Mouse (Mus musculus): ENCODE results near the gene Pcx. TPM values are rescaled to one million over a fixed set of nuclear protein-coding genes. Genes with fewer than 3 reads are reported as not detected.

The Pcx gene
- polyA plus RNA-seq, 1 experiment: 1.0 TPM

DNA sequence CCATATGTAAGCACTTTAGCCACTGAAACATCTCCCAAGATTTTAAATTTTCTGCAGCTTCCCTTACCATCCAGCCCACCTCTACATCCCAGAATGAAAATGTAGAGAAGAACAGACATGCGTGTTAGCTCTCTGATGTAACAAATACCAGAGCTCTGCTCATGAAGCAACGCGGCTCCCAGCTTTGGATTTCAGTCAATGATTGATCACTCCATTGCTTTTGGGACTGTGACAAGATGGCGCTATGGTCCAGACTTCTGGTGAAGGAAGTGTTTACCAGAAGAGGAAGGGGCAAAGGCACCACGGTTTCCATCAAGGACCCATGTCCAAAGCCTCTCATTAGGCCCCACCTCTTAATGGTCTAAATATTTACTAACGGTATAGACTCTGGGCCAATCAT, 35.6 kb downstream of the Pcx start:
- Histone ChIP-seq H3K9me3 (no peaks in the 10 kb centered on the region), H3K27me3 (replicated peaks) (peaks cover 21% of the 10 kb centered on the region), H3K4me3 (replicated peaks) (no peak overlapping the region), H3K36me3 (replicated peaks; ENCODE audit: low read length) (no peaks in the 10 kb centered on the region), H3K4me1 (no peaks in the 10 kb centered on the region)
- TF ChIP-seq GATA1 (IDR thresholded peaks at IDR 0.05; ENCODE audit: borderline replicate concordance, low read length) (no peak), FLI1 (IDR thresholded peaks at IDR 0.05; ENCODE audit: low read length) (no peak)

DNA sequence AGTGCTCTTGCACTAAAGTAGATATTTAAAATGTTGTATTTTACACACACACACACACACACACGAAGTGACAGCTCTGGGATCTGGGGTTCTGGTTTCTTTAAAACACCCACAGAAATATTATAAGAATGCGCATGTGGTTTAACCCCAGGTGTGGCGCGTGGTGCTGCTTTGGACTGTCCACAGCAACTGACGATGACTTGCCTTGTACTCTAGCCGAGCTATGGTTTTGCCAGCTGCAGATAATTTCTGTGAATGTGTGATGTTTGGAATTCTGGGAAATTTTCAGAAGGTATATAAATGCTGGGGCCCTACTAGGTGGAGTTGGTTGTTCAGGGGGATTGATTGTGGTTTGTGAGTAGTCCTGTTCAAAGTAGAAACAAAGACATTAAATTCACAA, 37.5 kb downstream of the Pcx start:
- TF ChIP-seq FLI1 (IDR thresholded peaks at IDR 0.05; ENCODE audit: low read length) (no peak), GATA1 (IDR thresholded peaks at IDR 0.05; ENCODE audit: borderline replicate concordance, low read length) (no peak)
- Histone ChIP-seq H3K27me3 (replicated peaks) (peaks cover 16% of the 10 kb centered on the region), H3K4me1 (no peaks in the 10 kb centered on the region), H3K4me3 (replicated peaks) (no peak overlapping the region), H3K36me3 (replicated peaks; ENCODE audit: low read length) (no peaks in the 10 kb centered on the region), H3K9me3 (no peaks in the 10 kb centered on the region)

DNA sequence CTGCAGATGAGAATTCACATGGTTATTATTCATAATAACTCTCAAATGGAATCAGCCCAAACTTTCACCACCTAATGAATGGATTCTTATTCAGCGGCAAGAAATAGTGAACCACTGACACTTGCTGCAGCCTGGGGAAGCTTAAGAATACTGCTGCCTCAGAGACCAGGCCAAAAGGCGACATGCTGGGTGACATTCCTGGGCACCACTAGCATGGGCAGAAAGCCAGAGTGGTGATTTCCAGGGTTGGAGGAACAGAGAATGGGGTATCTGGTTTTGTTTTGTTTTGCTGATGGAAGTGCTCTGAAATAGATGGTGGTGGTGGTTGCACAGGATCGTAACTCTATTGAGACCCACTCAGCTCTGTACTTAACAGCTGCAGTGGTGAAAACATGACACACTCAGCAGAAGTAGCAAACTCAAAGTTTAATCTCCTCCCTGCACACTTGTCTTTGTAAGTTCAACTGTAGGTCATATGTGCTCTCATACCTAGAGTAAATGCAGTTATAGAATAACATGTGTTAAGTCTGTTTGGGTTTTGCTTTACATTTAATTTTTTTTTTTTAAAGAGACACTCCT, 38.1 kb downstream of the Pcx start:
- Histone ChIP-seq H3K36me3 (replicated peaks; ENCODE audit: low read length) (no peaks in the 10 kb centered on the region), H3K9me3 (no peaks in the 10 kb centered on the region), H3K27me3 (replicated peaks) (peaks cover 16% of the 10 kb centered on the region), H3K4me1 (no peaks in the 10 kb centered on the region), H3K4me3 (replicated peaks) (no peak overlapping the region)
- no peak for TF ChIP-seq GATA1 (IDR thresholded peaks at IDR 0.05; ENCODE audit: borderline replicate concordance, low read length)
- no peak for TF ChIP-seq FLI1 (IDR thresholded peaks at IDR 0.05; ENCODE audit: low read length)

DNA sequence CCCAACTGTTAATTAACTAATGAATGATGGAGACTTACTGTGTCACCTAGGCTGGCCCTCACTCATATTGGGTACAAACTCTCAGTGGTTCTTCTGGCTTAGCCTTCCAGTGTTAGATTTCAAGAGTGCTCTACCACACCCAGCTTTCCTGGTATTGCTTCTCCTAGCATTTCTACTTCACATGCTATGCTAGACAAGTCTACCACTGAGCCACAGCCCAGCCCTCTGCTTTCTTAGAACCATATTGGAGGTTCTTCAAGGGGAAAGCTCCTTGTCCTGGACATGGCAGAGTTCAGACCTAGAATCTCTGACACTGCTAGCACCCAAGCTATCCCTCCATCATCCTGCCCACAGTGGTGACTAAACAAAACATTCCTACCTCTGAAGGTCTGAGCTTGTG, 44.0 kb downstream of the Pcx start:
- H3K27me3 ChIP-seq (replicated peaks): peaks cover 41% of the 10 kb centered on the region
- no peaks in the 10 kb centered on the region for H3K36me3 ChIP-seq (replicated peaks; ENCODE audit: low read length)
- no peaks in the 10 kb centered on the region for H3K9me3 ChIP-seq
- TF ChIP-seq FLI1 (IDR thresholded peaks at IDR 0.05; ENCODE audit: low read length) (no peak), GATA1 (IDR thresholded peaks at IDR 0.05; ENCODE audit: borderline replicate concordance, low read length) (no peak)
- H3K4me1 ChIP-seq: peaks cover 5% of the 10 kb centered on the region
- H3K4me3 ChIP-seq (replicated peaks): no peak overlapping the region

DNA sequence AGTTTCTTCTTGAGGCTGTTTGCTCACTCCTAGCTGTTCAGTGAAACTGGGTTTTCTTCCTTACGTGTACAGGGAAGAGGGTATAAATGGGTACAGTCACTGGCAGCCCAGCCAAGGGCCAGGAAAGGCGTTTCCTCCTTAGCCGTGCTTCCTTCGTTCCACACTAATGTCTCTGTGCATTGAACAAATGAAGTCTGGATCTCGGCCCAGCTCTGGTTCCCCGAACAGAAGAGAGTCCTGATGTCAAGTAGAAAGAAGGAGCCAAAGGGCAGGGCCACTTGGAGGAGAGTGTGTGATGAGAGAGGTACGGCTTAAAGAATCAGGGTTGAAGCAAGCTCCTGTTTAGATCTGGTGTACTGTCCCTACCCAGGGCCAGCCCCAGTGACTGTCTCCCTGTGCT, 44.8 kb downstream of the Pcx start:
- Histone ChIP-seq H3K27me3 (replicated peaks) (peaks cover 49% of the 10 kb centered on the region), H3K9me3 (no peaks in the 10 kb centered on the region), H3K36me3 (replicated peaks; ENCODE audit: low read length) (no peaks in the 10 kb centered on the region), H3K4me3 (replicated peaks) (no peak overlapping the region), H3K4me1 (peaks cover 5% of the 10 kb centered on the region)
- TF ChIP-seq FLI1 (IDR thresholded peaks at IDR 0.05; ENCODE audit: low read length): no peak
- no peak for TF ChIP-seq GATA1 (IDR thresholded peaks at IDR 0.05; ENCODE audit: borderline replicate concordance, low read length)

DNA sequence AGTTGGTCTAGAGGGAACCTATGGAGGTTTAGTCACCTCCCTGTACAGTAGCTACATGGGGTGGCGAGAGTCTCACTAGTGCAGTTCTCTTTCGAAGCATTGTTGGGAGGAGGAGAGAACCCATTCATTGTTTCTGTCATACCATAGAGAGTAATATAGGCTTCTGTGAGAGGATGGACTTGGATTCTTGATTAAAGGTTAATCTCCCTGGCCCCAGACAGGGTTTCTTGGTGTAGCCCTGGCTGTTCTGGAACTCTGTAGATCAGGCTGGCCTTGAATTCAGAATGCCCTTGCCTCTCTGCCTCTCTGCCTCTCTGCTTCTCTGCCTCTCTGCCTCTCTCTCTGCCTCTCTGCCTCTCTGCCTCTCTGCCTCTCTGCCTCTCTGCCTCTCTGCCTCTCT, 46.5 kb downstream of the Pcx start:
- Histone ChIP-seq H3K4me3 (replicated peaks) (no peak overlapping the region), H3K9me3 (no peaks in the 10 kb centered on the region), H3K4me1 (peaks cover 5% of the 10 kb centered on the region), H3K27me3 (replicated peaks) (peaks cover 52% of the 10 kb centered on the region), H3K36me3 (replicated peaks; ENCODE audit: low read length) (no peaks in the 10 kb centered on the region)
- TF ChIP-seq FLI1 (IDR thresholded peaks at IDR 0.05; ENCODE audit: low read length) (no peak), GATA1 (IDR thresholded peaks at IDR 0.05; ENCODE audit: borderline replicate concordance, low read length) (no peak)

DNA sequence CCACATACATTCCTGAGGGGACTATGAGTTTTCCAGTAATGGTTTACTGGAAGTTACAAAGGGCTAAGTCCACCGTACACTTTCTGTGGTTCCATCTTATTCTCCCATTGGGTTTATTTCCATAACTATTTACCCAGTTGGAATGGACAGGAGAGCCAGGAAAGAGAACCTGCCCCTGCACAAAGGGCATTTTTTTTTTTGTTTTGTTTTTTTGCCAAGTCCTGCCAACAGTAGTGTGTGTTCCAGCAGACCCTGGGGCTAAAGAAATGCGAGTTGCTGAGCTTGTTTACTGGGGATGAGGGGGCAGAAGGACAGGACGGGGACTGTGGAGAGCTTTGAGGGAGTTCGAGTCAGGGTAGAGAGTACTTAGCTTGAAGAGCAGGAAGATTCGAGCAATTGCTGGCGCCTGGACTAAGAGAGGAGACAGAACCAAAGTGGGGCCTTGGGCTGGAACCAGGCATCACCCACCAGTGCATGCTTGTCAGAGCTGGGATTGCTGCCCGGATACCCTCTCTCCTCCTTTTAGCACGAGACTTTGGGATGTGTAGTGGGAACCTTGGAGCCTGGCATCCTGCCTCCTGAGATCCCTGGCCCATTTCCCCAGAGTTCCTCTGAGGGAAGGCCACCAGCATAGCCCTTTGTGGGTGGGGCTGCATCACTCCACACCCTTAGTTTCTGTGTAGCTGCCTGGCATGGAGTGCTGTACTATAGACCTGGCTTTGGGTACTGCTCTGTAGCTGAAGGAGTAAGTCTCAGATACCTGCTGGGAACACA, 47.7 kb downstream of the Pcx start:
- TF ChIP-seq GATA1 (IDR thresholded peaks at IDR 0.05; ENCODE audit: borderline replicate concordance, low read length) (no peak), FLI1 (IDR thresholded peaks at IDR 0.05; ENCODE audit: low read length) (no peak)
- Histone ChIP-seq H3K36me3 (replicated peaks; ENCODE audit: low read length) (no peaks in the 10 kb centered on the region), H3K4me1 (peaks cover 5% of the 10 kb centered on the region), H3K4me3 (replicated peaks) (no peak overlapping the region), H3K9me3 (no peaks in the 10 kb centered on the region), H3K27me3 (replicated peaks) (peaks cover 58% of the 10 kb centered on the region)

DNA sequence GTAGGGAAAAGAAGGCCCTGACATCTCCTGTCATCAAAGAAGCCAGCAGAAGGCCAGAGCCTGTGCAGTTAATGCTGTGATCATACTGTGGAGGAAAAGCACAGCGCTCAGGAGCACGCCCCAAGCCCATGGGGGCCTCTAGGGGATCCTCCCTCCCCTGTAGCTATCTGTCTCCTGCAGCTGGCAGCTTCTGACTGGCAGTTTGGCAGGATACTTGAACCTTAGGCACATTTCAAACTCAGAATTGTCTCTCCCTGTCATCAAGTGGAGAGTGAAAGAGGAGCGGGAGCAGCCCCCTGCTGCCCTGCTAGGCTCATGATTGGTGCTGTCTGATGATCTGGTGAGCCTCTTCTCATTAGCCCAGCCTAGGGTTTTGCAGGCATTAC, 48.3 kb downstream of the Pcx start:
- H3K36me3 ChIP-seq (replicated peaks; ENCODE audit: low read length): no peaks in the 10 kb centered on the region
- H3K4me1 ChIP-seq: peaks cover 5% of the 10 kb centered on the region
- no peak for TF ChIP-seq GATA1 (IDR thresholded peaks at IDR 0.05; ENCODE audit: borderline replicate concordance, low read length)
- TF ChIP-seq FLI1 (IDR thresholded peaks at IDR 0.05; ENCODE audit: low read length): no peak
- no peaks in the 10 kb centered on the region for H3K9me3 ChIP-seq
- H3K4me3 ChIP-seq (replicated peaks): no peak overlapping the region
- peaks cover 60% of the 10 kb centered on the region for H3K27me3 ChIP-seq (replicated peaks)

DNA sequence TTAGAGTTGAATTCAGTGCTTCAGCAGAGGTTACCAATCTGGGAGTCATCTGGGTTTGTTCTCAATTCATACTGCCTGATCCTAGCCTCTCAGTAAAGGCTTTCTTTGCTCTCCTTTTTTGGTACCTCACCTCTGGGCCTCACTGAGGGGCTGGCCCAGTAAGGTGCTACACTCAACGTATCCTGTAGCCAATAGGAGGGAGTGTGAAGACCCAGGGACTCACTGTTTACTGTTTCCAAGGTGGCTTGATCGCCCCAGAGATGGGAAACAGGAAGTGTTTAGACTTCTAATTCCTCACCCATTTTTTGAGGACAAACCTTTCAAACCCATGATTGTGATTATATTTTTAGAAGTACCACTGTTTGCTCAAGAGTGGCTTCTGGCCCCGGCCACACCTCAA, 48.7 kb downstream of the Pcx start:
- TF ChIP-seq GATA1 (IDR thresholded peaks at IDR 0.05; ENCODE audit: borderline replicate concordance, low read length) (no peak), FLI1 (IDR thresholded peaks at IDR 0.05; ENCODE audit: low read length) (no peak)
- Histone ChIP-seq H3K9me3 (no peaks in the 10 kb centered on the region), H3K4me3 (replicated peaks) (no peak overlapping the region), H3K27me3 (replicated peaks) (peaks cover 58% of the 10 kb centered on the region), H3K36me3 (replicated peaks; ENCODE audit: low read length) (no peaks in the 10 kb centered on the region), H3K4me1 (peaks cover 5% of the 10 kb centered on the region)

DNA sequence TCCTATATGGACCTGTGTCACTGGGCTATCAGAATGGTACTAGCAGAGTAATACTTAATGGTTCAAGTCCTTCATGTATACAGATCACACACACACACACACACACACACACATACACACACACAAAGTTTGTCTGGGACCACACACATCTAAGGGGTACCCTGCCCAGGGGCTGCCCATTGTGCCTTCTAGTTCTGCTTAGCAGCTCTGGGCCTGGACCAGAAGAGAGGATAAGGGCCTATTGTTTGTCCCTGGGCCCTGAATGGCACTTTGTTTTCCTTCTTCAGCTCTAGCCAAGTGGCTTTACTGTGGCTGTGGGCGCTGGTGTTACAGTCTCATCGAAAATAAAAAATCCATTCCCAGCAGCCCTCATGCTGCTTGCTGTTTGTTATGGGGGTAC, 49.3 kb downstream of the Pcx start:
- no peak overlapping the region for H3K4me3 ChIP-seq (replicated peaks)

More for the DNA sequence above, 49.3 kb downstream of the Pcx start:
- H3K27me3 ChIP-seq (replicated peaks): peaks cover 52% of the 10 kb centered on the region
- H3K36me3 ChIP-seq (replicated peaks; ENCODE audit: low read length): no peaks in the 10 kb centered on the region
- H3K9me3 ChIP-seq: no peaks in the 10 kb centered on the region
- H3K4me1 ChIP-seq: peaks cover 5% of the 10 kb centered on the region
- TF ChIP-seq FLI1 (IDR thresholded peaks at IDR 0.05; ENCODE audit: low read length): no peak
- no peak for TF ChIP-seq GATA1 (IDR thresholded peaks at IDR 0.05; ENCODE audit: borderline replicate concordance, low read length)

Measured in megakaryocyte, embryonic 14.5 days (primary cell).